Mouse (Mus musculus): ENCODE results near the gene Mfsd6l. TPM values are rescaled to one million over a fixed set of nuclear protein-coding genes. Genes with fewer than 3 reads are reported as not detected.

Mfsd6l gene
- polyA plus RNA-seq, 1 experiment = 0.05 TPM

DNA sequence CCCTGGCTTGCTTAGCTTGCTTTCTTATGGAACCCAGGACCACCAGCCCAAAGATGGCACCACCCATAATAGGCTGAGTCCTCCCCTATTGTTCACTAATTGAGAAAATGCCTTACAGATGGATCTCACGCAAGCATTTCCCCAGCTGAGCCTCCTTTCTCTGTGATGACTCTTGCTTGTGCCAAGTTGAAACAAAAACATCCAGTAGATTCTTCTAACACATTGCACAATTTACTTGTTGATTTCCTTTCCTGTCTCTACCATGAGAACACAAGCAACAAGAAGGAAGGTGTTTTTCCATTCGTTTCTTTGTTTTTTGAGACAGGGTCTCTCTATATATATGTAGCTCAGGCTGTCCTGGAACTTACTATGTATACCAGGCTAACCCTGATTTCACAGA, 51.1 kb downstream of the Mfsd6l start:
- Histone ChIP-seq H3K4me3 (replicated peaks; ENCODE audit: insufficient read depth, low read depth, low read length) (no peak overlapping the region), H3K4me1 (ENCODE audit: control insufficient read depth, insufficient read depth, low read length) (no peaks in the 10 kb centered on the region), H3K27me3 (ENCODE audit: control insufficient read depth, insufficient read depth, low read length) (no peaks in the 10 kb centered on the region), H3K27ac (ENCODE audit: insufficient read depth, low read length) (no peak overlapping the region)
- WGBS = 87% methylated on average over 2 of the region's 2 CpGs
- no peak for DNase-seq
- no peak for TF ChIP-seq CTCF (IDR thresholded peaks at IDR 0.05; ENCODE audit: borderline replicate concordance, insufficient read depth, low read depth, low read length)
- no peak for TF ChIP-seq POLR2A (IDR thresholded peaks at IDR 0.05; ENCODE audit: borderline replicate concordance, insufficient read depth, low read length)

Other genes with a start within 250 kb of the Mfsd6l start
- gene Ntn1, start 155.4 kb upstream of the Mfsd6l start, polyA plus RNA-seq (2012; rRNA removed) = 22.0 and 26.2 TPM in 2 replicates
- 0.93 TPM in 2 replicates for gene Pik3r5, start 124.1 kb upstream of the Mfsd6l start, polyA plus RNA-seq (2012; rRNA removed)
- 1.6 and 1.7 TPM in 2 replicates for gene Pik3r6, start 53.2 kb upstream of the Mfsd6l start, polyA plus RNA-seq (2012; rRNA removed)
- 0.27 and 0.29 TPM in 2 replicates for gene Ccdc42, start 30.8 kb downstream of the Mfsd6l start, polyA plus RNA-seq (2012; rRNA removed)
- 177 and 180 TPM in 2 replicates for gene Myh10, start 135.4 kb downstream of the Mfsd6l start, polyA plus RNA-seq (2012; rRNA removed)